Mouse (Mus musculus): ENCODE measurements around the gene L2hgdh.
"Not testable (repeated sequence)": the region's sequence is repeated elsewhere in the genome, so short reads cannot be mapped to it uniquely, and the experiment has no call there.

L2hgdh gene

GRCm38 (mm10) chr12:69674176-69674575 is 50.5 kb downstream of the L2hgdh start:
- no peak for DNase-seq (ENCODE audit: low spot score)

- DNase-seq (ENCODE audit: low spot score) = no peak
These were observed 58.0 kb downstream of the L2hgdh start for GRCm38 (mm10) chr12:69666721-69667120.

- DNase-seq (ENCODE audit: low spot score) = no peak
These were observed 63.0 kb downstream of the L2hgdh start for GRCm38 (mm10) chr12:69661658-69662057.

GRCm38 (mm10) chr12:69653973-69654372 is 70.7 kb downstream of the L2hgdh start:
- not testable (repeated sequence) for DNase-seq (ENCODE audit: low spot score)

- DNase-seq (ENCODE audit: low spot score) = no peak
These were observed 75.2 kb downstream of the L2hgdh start for GRCm38 (mm10) chr12:69649511-69649910.

- DNase-seq (ENCODE audit: low spot score) = no peak
These were observed 78.7 kb downstream of the L2hgdh start for GRCm38 (mm10) chr12:69645821-69646616.

- no peak for DNase-seq (ENCODE audit: low spot score)
These were observed 79.8 kb downstream of the L2hgdh start for GRCm38 (mm10) chr12:69644877-69645276.

- no peak for DNase-seq (ENCODE audit: low spot score)
These were observed 81.8 kb downstream of the L2hgdh start for GRCm38 (mm10) chr12:69642877-69643276.

Data from ovary, postnatal 10 days (tissue).